Mouse (Mus musculus): ENCODE measurements at regions not wholly inside any gene's neighbourhood (a gene's known extent, or its start where the extent isn't known, plus 50 kb on each side); places are given as distances from the start of the nearest gene placed in this dataset.
"Not testable (repeated sequence)": the region's sequence is repeated elsewhere in the genome, so short reads cannot be mapped to it uniquely, and the experiment has no call there.

- DNase-seq = peak; percentile 58
These were observed 71.0 kb upstream of the Prl4a1 start for GRCm38 (mm10) chr13:27945062-27945461.

DNA sequence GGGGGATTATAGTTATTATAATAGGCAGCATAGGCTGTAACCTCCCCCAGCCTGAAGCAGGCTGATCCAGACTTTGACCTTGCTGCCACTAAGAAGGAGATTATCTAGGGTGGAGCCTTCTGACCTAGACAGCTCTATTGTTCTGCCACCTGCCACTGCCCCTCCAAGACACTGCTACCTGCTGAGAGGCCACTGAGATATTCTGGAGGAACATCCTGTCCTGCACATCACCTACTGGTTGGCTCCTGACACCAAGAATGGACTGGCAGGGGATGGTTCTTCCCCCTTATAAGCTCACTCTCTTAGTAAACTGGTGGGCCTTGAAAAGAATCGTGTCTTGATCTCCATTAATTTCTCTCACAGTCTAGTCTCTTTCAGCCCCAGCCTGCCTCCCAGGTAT lies 55.6 kb upstream of the Prl4a1 start:
- not testable (repeated sequence) for DNase-seq

GRCm38 (mm10) chr13:27962381-27962780 lies 53.6 kb upstream of the Prl4a1 start:
- not testable (repeated sequence) for DNase-seq

- DNase-seq = not testable (repeated sequence)
These were observed 50.0 kb upstream of the Prl4a1 start for GRCm38 (mm10) chr13:27966021-27966420.
